Mouse (Mus musculus) Patski (cell line): ENCODE measurements around the gene Gm7945. TPM values are rescaled to one million over a fixed set of nuclear protein-coding genes. Genes with fewer than 3 reads are reported as not detected.
"Not testable (repeated sequence)": the region's sequence is repeated elsewhere in the genome, so short reads cannot be mapped to it uniquely, and the experiment has no call there.

Source experiments
- ATAC-seq: fragments of 100-300 bp; one replicate; pipeline ENCODE4 v1.8.0; 2021
- CTCF ChIA-PET: fragments of 350-600 bp; sonication (Branson Sonifier 250); formaldehyde crosslinking; loops from one replicate; lab custom pipeline; 2022; ENCODE audit warnings: inconsistent platforms; lab: Charles Lee
- POLR2A ChIA-PET: fragments of 350-600 bp; sonication (Branson Sonifier 250); formaldehyde crosslinking; loops from one replicate; lab custom pipeline; 2022; ENCODE audit warnings: antibody characterized with exemption, inconsistent platforms; lab: Charles Lee
- DNase-seq: peaks from one replicate; pipeline ENCODE4 v3.0.0-alpha.2; 2011; ENCODE audit warnings: low read depth, low spot score
- H3K27me3 ChIP-seq: fragments of 371-371 bp; one replicate; pipeline ENCODE4 v1.5.1; 2021
- CTCF ChIP-seq: fragments of 100-300 bp; IDR thresholded peaks from one replicate; pipeline ENCODE4 v1.5.1; 2021
- in situ Hi-C: fragments of 300-500 bp; cut with MboI; formaldehyde crosslinking; loops from 3 replicates; pipeline ENCODE4 v1.11.1; 2018; ENCODE audit warnings: low pct_unique_long_range_greater_than_20kb, mixed read lengths
- polyA plus RNA-seq: library from polyadenylated mRNA; unstranded; gene quantifications from one replicate; pipeline ENCODE4 v1.2.3, GENCODE M21; 2021

Gene Gm7945
- polyA plus RNA-seq: not detected

- in situ Hi-C loops, POLR2A ChIA-PET, DNase-seq, ATAC-seq, H3K27me3 ChIP-seq, CTCF ChIA-PET: not testable (repeated sequence)
Observed at GRCm38 (mm10) chr14:41386279-41386678, at the start of gene Gm7945. Gm7945 (minus strand) TSS chr14:41386379.

DNA sequence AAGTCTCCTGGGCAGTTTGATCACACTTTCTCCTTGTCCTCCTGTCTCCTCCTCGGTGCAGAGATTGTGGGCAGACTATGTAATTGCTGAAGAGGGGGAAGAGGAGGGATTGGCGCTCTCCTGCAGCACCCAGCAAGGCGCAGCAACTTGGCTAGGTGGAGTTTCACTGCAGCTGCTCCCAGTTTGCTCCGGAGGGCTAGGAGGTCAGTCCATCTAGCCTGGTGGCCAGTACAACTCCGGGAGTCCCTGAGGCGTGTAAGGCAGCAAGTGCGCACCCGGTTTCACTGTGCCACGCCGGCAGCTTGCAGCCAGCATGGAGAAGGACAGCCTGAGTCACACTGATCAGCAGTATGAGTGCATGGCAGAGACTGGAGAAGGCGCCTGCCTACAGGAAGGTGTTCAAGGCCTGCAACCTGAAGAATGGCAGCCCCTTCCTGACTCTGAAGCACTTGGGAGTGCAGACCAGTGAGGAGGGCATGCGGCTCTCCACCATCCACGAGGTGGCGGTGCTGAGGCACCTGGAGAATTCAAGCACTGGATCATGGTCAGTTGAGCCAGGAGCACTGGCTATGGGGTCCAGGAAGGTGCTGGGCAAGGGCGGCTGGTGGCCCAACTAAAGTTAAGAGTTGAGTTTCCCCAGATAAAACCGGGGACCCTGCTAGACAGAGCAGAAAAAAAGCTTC, 39.4 kb upstream of the Gm7945 start:
- CTCF ChIA-PET, H3K27me3 ChIP-seq, POLR2A ChIA-PET, ATAC-seq, DNase-seq, in situ Hi-C loops: not testable (repeated sequence)
- peak; percentile 19 for TF ChIP-seq CTCF

DNA sequence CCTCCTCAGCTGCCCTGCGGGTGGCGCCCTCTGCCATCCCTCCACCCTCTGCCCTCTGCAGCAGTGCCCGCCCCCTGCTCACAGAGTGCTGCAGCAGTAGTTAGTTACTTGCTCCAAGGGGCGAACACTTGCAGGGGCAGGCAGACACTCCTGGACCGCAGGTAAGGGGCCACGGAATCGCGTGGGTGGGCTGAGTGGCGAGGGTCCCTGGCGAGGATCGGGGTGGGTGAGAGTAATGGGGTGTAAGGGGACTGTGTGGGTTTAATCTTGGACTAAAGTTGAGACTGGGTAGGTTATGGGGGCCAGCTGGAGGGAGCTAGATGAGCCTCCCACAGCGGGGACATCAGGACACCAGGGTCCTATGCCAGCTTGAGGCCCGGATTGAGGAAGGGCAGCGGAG, 38.5 kb upstream of the Gm7945 start:
- in situ Hi-C loops, ATAC-seq, POLR2A ChIA-PET, DNase-seq, H3K27me3 ChIP-seq, CTCF ChIA-PET: not testable (repeated sequence)

- DNase-seq, CTCF ChIA-PET, in situ Hi-C loops, ATAC-seq, H3K27me3 ChIP-seq, POLR2A ChIA-PET: not testable (repeated sequence)
Observed at GRCm38 (mm10) chr14:41408181-41408580, 22.0 kb upstream of the Gm7945 start, which contains the start of gene Gm6482. Gm6482 (minus strand) TSS chr14:41408281.

DNA sequence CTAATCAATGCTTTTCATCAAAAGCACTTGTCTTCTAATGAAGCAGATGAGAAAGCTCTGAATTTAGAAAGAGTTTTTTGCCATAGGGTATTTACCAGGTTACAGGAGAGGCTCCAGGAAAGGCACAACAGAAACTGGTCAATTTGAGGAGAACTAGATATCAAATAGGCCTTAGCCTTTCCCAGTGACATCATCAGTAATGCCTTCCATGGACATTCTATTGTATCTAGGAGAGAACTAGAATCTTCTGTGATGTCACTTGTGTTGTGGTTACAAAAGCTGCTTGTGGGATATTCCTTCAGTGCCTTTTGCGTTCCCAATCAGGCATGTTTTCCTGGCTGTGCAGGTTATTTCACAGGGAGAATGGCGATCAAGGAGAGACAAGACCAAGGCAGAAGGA, 37.9 kb downstream of the Gm7945 start, which contains the start of gene Gm5798:
TSS of gene Gm5798 (plus strand) at position 301 of the 400 bp plus-strand sequence.
- in situ Hi-C loops, POLR2A ChIA-PET, ATAC-seq, DNase-seq, CTCF ChIA-PET, H3K27me3 ChIP-seq: not testable (repeated sequence)

Other genes starting within 250 kb of the Gm7945 start
- gene Mbl1, start 234.9 kb downstream of the Gm7945 start, polyA plus RNA-seq: not detected
- not detected for gene Sftpd, start 201.2 kb downstream of the Gm7945 start, polyA plus RNA-seq
- gene Gm2832, start 107.6 kb downstream of the Gm7945 start, polyA plus RNA-seq: not detected
- not detected for gene Gm5798, start 37.8 kb downstream of the Gm7945 start, polyA plus RNA-seq
- gene Gm6482, start 21.9 kb upstream of the Gm7945 start, polyA plus RNA-seq: not detected
- not detected for gene Gm7954, start 67.1 kb upstream of the Gm7945 start, polyA plus RNA-seq
- gene Gm3486, start 103.1 kb upstream of the Gm7945 start, polyA plus RNA-seq: not detected
- gene Gm7970, start 169.2 kb upstream of the Gm7945 start, polyA plus RNA-seq: not detected
- not detected for gene 1700049E17Rik2, start 186.8 kb upstream of the Gm7945 start, polyA plus RNA-seq
- not detected for gene Gm3072, start 238.2 kb upstream of the Gm7945 start, polyA plus RNA-seq